Mouse (Mus musculus) midbrain, postnatal 0 days (tissue): ENCODE results near the gene Klhl29. TPM values are rescaled to one million over a fixed set of nuclear protein-coding genes. Genes with fewer than 3 reads are reported as not detected.
A peak's percentile ranks its signal among the peaks of the same experiment; 100 is the strongest.

ENCODE experiments used
- ATAC-seq: fragments of 200-750 bp; cut with Nextera tagmentation; 2 replicates; pipeline ENCODE4 v1.8.0; 2017; ENCODE audit warnings: moderate number of reproducible peaks, mild to moderate bottlenecking, moderate TSS enrichment, moderate library complexity; ENCODE audit not compliant: low FRiP score
- DNase-seq: peaks from one replicate; pipeline ENCODE4 v3.0.0-alpha.2; 2015; ENCODE audit warnings: low spot score
- H3K27ac ChIP-seq: fragments of 300-500 bp; sonication (generic); 2 replicates; pipeline ENCODE4 v1.5.1; 2014; ENCODE audit warnings: low read depth, mild to moderate bottlenecking, low read length, mixed read lengths
- H3K27me3 ChIP-seq: fragments of 300-500 bp; sonication (generic); 2 replicates; pipeline ENCODE4 v1.6.1; 2014; ENCODE audit warnings: low read length, control low read depth, mixed read lengths; ENCODE audit not compliant: insufficient read depth
- H3K36me3 ChIP-seq: fragments of 300-500 bp; sonication (generic); 2 replicates; pipeline ENCODE4 v1.6.1; 2014; ENCODE audit warnings: low read length, control low read depth, mixed read lengths; ENCODE audit not compliant: insufficient read depth
- H3K4me1 ChIP-seq: fragments of 300-500 bp; sonication (generic); 2 replicates; pipeline ENCODE4 v1.6.1; 2014; ENCODE audit warnings: mild to moderate bottlenecking, control low read depth, antibody characterized with exemption, low read length, mixed read lengths; ENCODE audit not compliant: insufficient read depth
- H3K4me2 ChIP-seq: fragments of 300-500 bp; sonication (generic); 2 replicates; pipeline ENCODE4 v1.6.1; 2014; ENCODE audit warnings: low read depth, mild to moderate bottlenecking, low read length, mixed read lengths; ENCODE audit not compliant: poor library complexity, severe bottlenecking
- H3K4me3 ChIP-seq: fragments of 300-500 bp; sonication (generic); 2 replicates; pipeline ENCODE4 v1.5.1; 2014; ENCODE audit warnings: low read depth, mild to moderate bottlenecking, low read length, moderate library complexity
- H3K9ac ChIP-seq: fragments of 300-500 bp; sonication (generic); replicated peaks from 2 replicates; pipeline ENCODE4 v1.6.1; 2014; ENCODE audit warnings: mild to moderate bottlenecking, low read length, moderate library complexity, mixed read lengths; ENCODE audit not compliant: poor library complexity, severe bottlenecking
- H3K9me3 ChIP-seq: fragments of 300-500 bp; sonication (generic); 2 replicates; pipeline ENCODE4 v1.6.1; 2016; ENCODE audit warnings: low read length, control low read depth
- CTCF ChIP-seq: IDR thresholded peaks from 2 replicates; pipeline ENCODE4 v1.5.1; 2016; ENCODE audit warnings: antibody characterized with exemption, mild to moderate bottlenecking
- WGBS: fragments of 180-500 bp; shearing (Covaris S2); extraction: QIAGEN DNeasy Blood & Tissue Kit; methylation state at CpG from one replicate; pipeline ENCODE4 v1.1.7; 2014; 5-methylcytosine and 5-hydroxymethylcytosine counted together
- polyA plus RNA-seq: library from polyadenylated mRNA; unstranded; fragments of >200 nt; fragmentation: Nextera tagmentation; extraction: Ambion mirVana; gene quantifications from 2 replicates; pipeline ENCODE4 v1.2.1, GENCODE M21; 2015
- total RNA-seq: library from RNA; depleted of rRNA; stranded (reverse); fragments of >200 nt; gene quantifications from 2 replicates; pipeline ENCODE4 v1.2.3, GENCODE M21; 2014

Gene Klhl29
- total and polyA plus RNA-seq, 2 experiments from 2014 or later = 2.7 to 11.9 TPM

DNA sequence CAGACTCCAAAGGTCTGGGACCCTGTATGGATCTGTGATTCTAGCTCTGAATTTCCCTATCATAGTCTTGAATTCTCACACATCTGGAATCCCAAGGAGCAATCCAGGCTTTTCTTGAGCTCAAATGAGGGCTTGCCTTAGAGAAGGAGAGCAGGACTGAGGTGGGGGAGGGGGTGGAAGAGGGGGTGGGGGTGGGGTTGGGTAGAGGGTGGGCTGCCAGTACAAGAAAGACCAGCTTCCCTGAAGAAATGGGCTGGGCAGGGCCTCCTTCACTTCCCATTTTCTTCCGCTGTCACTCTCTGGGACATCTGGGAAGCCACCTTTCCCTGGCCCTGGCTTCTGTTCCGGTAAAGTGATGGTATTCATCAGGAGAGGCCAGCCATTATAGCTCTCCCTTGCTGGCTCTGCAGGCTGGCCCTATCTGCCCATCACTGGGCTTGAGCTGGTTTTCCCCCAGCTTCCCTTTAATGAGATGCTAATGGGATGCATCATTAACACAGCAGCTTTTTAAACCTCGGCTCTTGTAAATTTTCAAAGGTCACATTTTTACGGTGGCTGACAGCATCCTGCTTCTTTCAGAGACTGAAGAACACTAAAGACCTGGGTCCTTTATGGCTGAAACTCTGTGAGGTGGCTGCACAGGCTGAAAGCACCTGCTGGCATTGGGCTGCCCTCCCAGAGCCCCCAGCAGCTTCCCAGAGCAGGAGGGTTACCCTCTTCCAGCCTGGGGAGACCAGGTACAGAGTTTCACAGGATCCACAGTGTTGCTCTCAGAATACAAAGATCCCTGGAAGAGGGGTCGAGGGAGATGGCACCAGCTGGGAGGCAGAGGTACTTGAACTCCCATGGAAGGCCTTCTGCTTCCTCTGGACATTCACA lies 231.3 kb downstream of the Klhl29 start:
- DNase-seq (no peak), ATAC-seq (no peak)
- Histone ChIP-seq H3K4me1 (peaks cover 6% of the 10 kb centered on the region; the same call in 1 of the 2 replicates), H3K36me3 (peaks cover 7% of the 10 kb centered on the region; the same call in 1 of the 2 replicates), H3K27me3 (no peaks in the 10 kb centered on the region), H3K27ac (no peak overlapping the region), H3K9me3 (no peaks in the 10 kb centered on the region), H3K4me2 (no peak overlapping the region), H3K9ac (peak overlapping the region; percentile 9; the same call in 1 of the 2 replicates), H3K4me3 (no peak overlapping the region)
- 29% methylated on average over 5 of the region's 5 CpGs for WGBS
- TF ChIP-seq CTCF = no peak

DNA sequence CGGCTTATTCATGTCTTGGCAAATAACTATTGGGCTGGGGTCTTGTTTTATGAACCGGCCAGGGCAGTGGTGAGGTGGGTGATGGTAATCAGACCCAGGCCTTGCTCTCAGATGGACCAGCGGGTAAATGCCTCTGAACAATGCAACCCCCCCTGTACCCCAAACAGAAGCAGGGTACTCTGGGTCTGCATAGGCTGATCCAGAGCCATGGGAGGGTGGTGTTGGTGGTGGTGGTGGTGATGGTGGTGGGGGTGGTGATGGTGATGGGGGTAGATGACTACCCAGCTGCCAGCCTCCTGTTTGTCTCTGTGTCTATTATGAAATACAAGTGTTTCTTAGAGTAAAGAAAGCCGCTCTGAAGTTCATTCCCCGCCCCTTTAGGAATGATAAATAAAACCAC lies 232.3 kb downstream of the Klhl29 start:
- Histone ChIP-seq H3K4me2 (no peak overlapping the region), H3K9me3 (no peaks in the 10 kb centered on the region), H3K9ac (no peak overlapping the region), H3K4me1 (peaks cover 6% of the 10 kb centered on the region; the same call in 1 of the 2 replicates), H3K36me3 (peaks cover 13% of the 10 kb centered on the region; the same call in 1 of the 2 replicates), H3K4me3 (no peak overlapping the region), H3K27ac (no peak overlapping the region), H3K27me3 (no peaks in the 10 kb centered on the region)
- ATAC-seq (no peak), DNase-seq (no peak)
- no peak for TF ChIP-seq CTCF
- 75% methylated on average over 5 of the region's 5 CpGs for WGBS

DNA sequence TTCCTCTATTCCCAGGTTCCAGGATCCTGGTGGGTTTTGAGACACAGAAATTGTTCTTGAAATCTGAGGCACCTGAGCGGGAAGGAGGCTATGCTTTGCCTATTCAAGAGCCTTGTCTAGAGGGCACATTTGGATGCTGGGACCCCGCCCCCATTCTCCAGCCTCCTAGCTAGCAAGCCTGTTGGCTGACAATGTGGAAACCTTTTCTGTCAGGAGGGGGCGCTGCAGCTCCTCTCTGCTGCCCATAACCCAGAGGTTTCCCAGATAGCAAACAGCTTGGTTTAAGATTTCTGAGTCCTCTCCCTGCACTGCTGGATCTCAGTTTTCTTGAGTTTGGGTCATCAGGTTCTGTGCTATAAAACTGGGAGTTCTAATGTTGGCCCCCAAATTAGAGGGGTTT lies 232.7 kb downstream of the Klhl29 start:
- no peak overlapping the region for H3K4me2 ChIP-seq
- 16% methylated on average over 3 of the region's 3 CpGs for WGBS
- H3K36me3 ChIP-seq = peaks cover 13% of the 10 kb centered on the region; the same call in 1 of the 2 replicates
- ATAC-seq (no peak), DNase-seq (peak; percentile 90)
- peaks cover 6% of the 10 kb centered on the region; the same call in 1 of the 2 replicates for H3K4me1 ChIP-seq
- peak; percentile 89 for TF ChIP-seq CTCF
- H3K9ac ChIP-seq = no peak overlapping the region
- H3K9me3 ChIP-seq = no peaks in the 10 kb centered on the region
- no peak overlapping the region for H3K4me3 ChIP-seq
- no peak overlapping the region for H3K27ac ChIP-seq
- no peaks in the 10 kb centered on the region for H3K27me3 ChIP-seq

DNA sequence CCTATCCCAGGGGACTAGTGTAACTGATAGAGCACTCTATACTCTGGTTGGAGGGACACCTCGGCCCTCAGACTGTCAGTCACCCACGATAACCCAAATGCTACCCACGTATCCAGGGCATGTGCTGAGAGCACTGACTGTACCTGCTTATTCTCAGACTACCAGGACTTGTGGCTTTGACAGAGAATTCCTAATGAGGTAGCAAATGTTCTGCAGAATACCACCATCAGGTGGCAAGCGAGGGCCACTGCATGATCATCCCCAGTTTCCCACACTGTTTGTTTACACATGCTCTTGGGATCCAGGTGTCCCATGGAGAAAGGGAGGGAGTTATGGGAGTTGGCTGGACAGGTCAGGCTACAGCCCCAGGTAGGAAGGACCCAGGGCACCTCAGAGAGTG lies 234.4 kb downstream of the Klhl29 start:
- Histone ChIP-seq H3K9me3 (no peaks in the 10 kb centered on the region), H3K4me3 (no peak overlapping the region), H3K27me3 (no peaks in the 10 kb centered on the region), H3K36me3 (peaks cover 13% of the 10 kb centered on the region; the same call in 1 of the 2 replicates), H3K4me1 (peaks cover 6% of the 10 kb centered on the region; the same call in 1 of the 2 replicates), H3K9ac (no peak overlapping the region), H3K27ac (no peak overlapping the region), H3K4me2 (no peak overlapping the region)
- 72% methylated on average over 4 of the region's 4 CpGs for WGBS
- TF ChIP-seq CTCF = peak; percentile 76
- peak; percentile 54 for DNase-seq
- no peak for ATAC-seq

DNA sequence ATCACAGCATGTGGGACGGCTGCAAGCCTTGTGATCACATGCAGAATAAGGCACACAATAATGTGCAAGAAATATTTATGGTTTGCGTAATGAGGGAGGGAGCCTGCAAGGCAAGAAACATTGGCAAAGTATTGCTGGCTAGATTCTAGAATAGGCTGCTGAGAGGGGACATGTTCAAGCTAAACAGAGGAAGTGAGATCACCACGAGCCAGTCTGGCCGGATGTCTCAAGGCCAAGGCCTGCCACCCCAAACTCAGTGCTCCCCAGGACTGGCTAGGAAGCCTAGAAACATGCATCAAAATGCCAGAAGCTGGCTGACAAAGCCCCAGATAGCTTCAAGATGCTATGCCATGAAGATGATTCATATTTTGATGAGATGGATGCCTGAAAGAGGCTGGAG lies 236.2 kb downstream of the Klhl29 start:
- ATAC-seq (no peak), DNase-seq (no peak)
- Histone ChIP-seq H3K9ac (no peak overlapping the region), H3K27me3 (no peaks in the 10 kb centered on the region), H3K27ac (no peak overlapping the region), H3K9me3 (no peaks in the 10 kb centered on the region), H3K4me3 (no peak overlapping the region), H3K4me2 (no peak overlapping the region), H3K36me3 (peaks cover 13% of the 10 kb centered on the region; the same call in 1 of the 2 replicates), H3K4me1 (peaks cover 4% of the 10 kb centered on the region; the same call in 1 of the 2 replicates)
- WGBS = 86% methylated on average over 4 of the region's 4 CpGs
- TF ChIP-seq CTCF = no peak

DNA sequence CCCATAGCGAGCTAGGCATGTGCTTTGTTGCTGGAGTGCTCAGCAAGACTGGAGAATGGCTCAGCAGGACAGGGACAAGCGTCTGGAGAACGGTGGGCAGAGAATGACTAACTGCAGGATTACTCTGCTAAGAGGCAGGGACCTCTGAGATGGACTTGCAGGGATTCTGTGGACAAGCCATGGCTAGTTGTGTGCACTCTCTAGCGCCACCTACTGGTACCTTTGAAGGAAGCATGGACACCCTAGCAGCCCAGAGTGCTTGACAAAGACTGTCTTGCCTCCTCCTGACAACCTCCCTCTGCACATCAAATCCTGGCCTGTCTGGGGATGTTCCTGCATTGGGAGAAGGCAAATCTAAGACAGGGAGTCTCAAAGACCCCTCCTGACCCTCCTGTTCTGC lies 239.2 kb downstream of the Klhl29 start:
- Histone ChIP-seq H3K4me3 (no peak overlapping the region), H3K4me1 (no peaks in the 10 kb centered on the region), H3K4me2 (no peak overlapping the region), H3K9me3 (no peaks in the 10 kb centered on the region), H3K27me3 (no peaks in the 10 kb centered on the region), H3K27ac (no peak overlapping the region), H3K9ac (no peak overlapping the region), H3K36me3 (peaks cover 13% of the 10 kb centered on the region; the same call in 1 of the 2 replicates)
- WGBS = 27% methylated on average over 4 of the region's 4 CpGs
- peak; percentile 89 for TF ChIP-seq CTCF
- ATAC-seq = peak; percentile 50; the same call in 1 of the 2 replicates
- DNase-seq = peak; percentile 85
